Mouse (Mus musculus) liver, postnatal 0 days (tissue): ENCODE data around the gene Gdi1.

Experiments
- CTCF ChIP-seq: sonication (generic); IDR thresholded peaks from 2 replicates; pipeline ENCODE4 v1.5.1; 2016; ENCODE audit warnings: antibody characterized with exemption, low read depth
- EP300 ChIP-seq: IDR thresholded peaks from 2 replicates; pipeline ENCODE4 v1.6.1; 2016; ENCODE audit warnings: antibody characterized with exemption, low read depth, mild to moderate bottlenecking

- TF ChIP-seq CTCF (no peak), EP300 (no peak)
Observed at GRCm38 (mm10) chrX:74283092-74283437, 21.7 kb upstream of the Gdi1 start.
